Mouse (Mus musculus): ENCODE measurements around the gene Lemd1. TPM values are rescaled to one million over a fixed set of nuclear protein-coding genes. Genes with fewer than 3 reads are reported as not detected.
"Not testable (repeated sequence)": the region's sequence is repeated elsewhere in the genome, so short reads cannot be mapped to it uniquely, and the experiment has no call there.

Gene Lemd1
- polyA plus RNA-seq, 1 experiment from 2014 or later = not detected

GRCm38 (mm10) chr1:132268418-132269060 is 77.3 kb downstream of the Lemd1 start:
- Histone ChIP-seq H3K4me1 (ENCODE audit: control insufficient read depth, insufficient read depth, low read length) (no peaks in the 10 kb centered on the region; the same call in 1 of the 2 replicates), H3K27me3 (replicated peaks; ENCODE audit: control insufficient read depth, insufficient read depth, low read length) (no peaks in the 10 kb centered on the region), H3K4me3 (ENCODE audit: low read length) (no peak overlapping the region), H3K4me2 (ENCODE audit: low read depth, low read length) (no peak overlapping the region), H3K9ac (ENCODE audit: low read depth, low read length) (no peak overlapping the region), H3K27ac (ENCODE audit: low read length) (no peak overlapping the region), H3K36me3 (ENCODE audit: control insufficient read depth, insufficient read depth, low read length) (no peaks in the 10 kb centered on the region), H3K9me3 (ENCODE audit: control insufficient read depth, low read length) (no peaks in the 10 kb centered on the region)
- no peak for ATAC-seq
- WGBS = 70% methylated on average over 7 of the region's 7 CpGs

GRCm38 (mm10) chr1:132271237-132271636 is 80.0 kb downstream of the Lemd1 start:
- Histone ChIP-seq H3K4me2 (ENCODE audit: low read depth, low read length) (no peak overlapping the region), H3K27ac (ENCODE audit: low read length) (no peak overlapping the region), H3K9ac (ENCODE audit: low read depth, low read length) (no peak overlapping the region), H3K36me3 (ENCODE audit: control insufficient read depth, insufficient read depth, low read length) (no peaks in the 10 kb centered on the region), H3K4me1 (ENCODE audit: control insufficient read depth, insufficient read depth, low read length) (no peaks in the 10 kb centered on the region; the same call in 1 of the 2 replicates), H3K4me3 (ENCODE audit: low read length) (no peak overlapping the region), H3K9me3 (ENCODE audit: control insufficient read depth, low read length) (no peaks in the 10 kb centered on the region), H3K27me3 (replicated peaks; ENCODE audit: control insufficient read depth, insufficient read depth, low read length) (no peaks in the 10 kb centered on the region)
- 86% methylated on average over 3 of the region's 3 CpGs for WGBS
- no peak for ATAC-seq

GRCm38 (mm10) chr1:132276694-132277093 is 85.5 kb downstream of the Lemd1 start:
- no peaks in the 10 kb centered on the region for H3K27me3 ChIP-seq (replicated peaks; ENCODE audit: control insufficient read depth, insufficient read depth, low read length)
- no peak overlapping the region for H3K9ac ChIP-seq (ENCODE audit: low read depth, low read length)
- H3K36me3 ChIP-seq (ENCODE audit: control insufficient read depth, insufficient read depth, low read length) = no peaks in the 10 kb centered on the region
- WGBS = 59% methylated on average over 3 of the region's 3 CpGs
- H3K4me3 ChIP-seq (ENCODE audit: low read length) = no peak overlapping the region
- H3K9me3 ChIP-seq (ENCODE audit: control insufficient read depth, low read length) = no peaks in the 10 kb centered on the region
- no peak for ATAC-seq
- no peak overlapping the region for H3K4me2 ChIP-seq (ENCODE audit: low read depth, low read length)
- no peaks in the 10 kb centered on the region for H3K4me1 ChIP-seq (ENCODE audit: control insufficient read depth, insufficient read depth, low read length)
- H3K27ac ChIP-seq (ENCODE audit: low read length) = no peak overlapping the region

DNA sequence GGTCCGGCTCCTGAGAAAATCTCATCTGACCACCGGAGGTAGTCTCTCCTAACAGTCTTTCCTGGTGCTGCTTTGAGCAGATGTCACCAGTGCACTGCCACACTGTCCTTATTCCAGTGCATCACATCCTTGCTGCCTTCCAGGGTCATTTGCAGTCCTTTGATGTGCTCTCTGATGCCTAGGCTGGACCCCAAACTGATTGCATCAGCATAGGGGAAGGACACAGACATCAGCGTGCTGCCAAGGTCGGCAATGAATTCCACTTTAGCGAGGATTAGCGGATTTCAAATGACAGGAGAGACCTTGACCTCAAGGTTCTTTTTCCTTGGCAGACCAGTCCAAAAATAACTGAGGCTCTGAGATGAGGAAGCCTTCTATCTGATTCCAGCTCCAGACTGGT is 85.9 kb downstream of the Lemd1 start:
- no peak overlapping the region for H3K9ac ChIP-seq (ENCODE audit: low read depth, low read length)
- H3K4me3 ChIP-seq (ENCODE audit: low read length) = no peak overlapping the region
- H3K9me3 ChIP-seq (ENCODE audit: control insufficient read depth, low read length) = no peaks in the 10 kb centered on the region
- no peak overlapping the region for H3K4me2 ChIP-seq (ENCODE audit: low read depth, low read length)
- H3K36me3 ChIP-seq (ENCODE audit: control insufficient read depth, insufficient read depth, low read length) = no peaks in the 10 kb centered on the region
- WGBS = 61% methylated on average over 6 of the region's 6 CpGs
- no peak for ATAC-seq
- H3K27me3 ChIP-seq (replicated peaks; ENCODE audit: control insufficient read depth, insufficient read depth, low read length) = no peaks in the 10 kb centered on the region
- no peak overlapping the region for H3K27ac ChIP-seq (ENCODE audit: low read length)
- H3K4me1 ChIP-seq (ENCODE audit: control insufficient read depth, insufficient read depth, low read length) = no peaks in the 10 kb centered on the region

DNA sequence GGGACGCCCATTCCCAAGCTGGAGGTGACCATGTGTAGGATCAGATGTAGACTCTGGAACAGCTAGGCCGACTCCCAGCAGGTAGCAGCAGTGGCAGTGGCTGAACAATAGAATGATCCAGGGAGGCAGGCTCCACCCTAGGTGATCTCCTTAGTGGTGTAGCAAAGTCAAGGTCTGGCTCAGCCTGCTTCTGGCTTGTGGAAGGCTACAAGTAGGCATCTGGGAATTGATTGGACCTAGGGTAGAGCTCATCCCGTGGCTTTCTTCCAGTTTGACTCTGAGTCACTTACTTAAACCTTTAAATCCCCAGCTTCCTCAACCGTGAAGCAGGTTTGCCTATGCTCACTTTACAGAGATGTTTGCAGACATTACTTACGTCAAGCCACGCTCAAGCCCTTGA is 89.4 kb downstream of the Lemd1 start:
- not testable (repeated sequence) for H3K27ac ChIP-seq (ENCODE audit: low read length); H3K36me3 ChIP-seq (ENCODE audit: control insufficient read depth, insufficient read depth, low read length); H3K4me2 ChIP-seq (ENCODE audit: low read depth, low read length); H3K9me3 ChIP-seq (ENCODE audit: control insufficient read depth, low read length); H3K27me3 ChIP-seq (replicated peaks; ENCODE audit: control insufficient read depth, insufficient read depth, low read length); ATAC-seq; H3K4me3 ChIP-seq (ENCODE audit: low read length); H3K9ac ChIP-seq (ENCODE audit: low read depth, low read length); H3K4me1 ChIP-seq (ENCODE audit: control insufficient read depth, insufficient read depth, low read length)
- WGBS = 64% methylated on average over 6 of the region's 6 CpGs

DNA sequence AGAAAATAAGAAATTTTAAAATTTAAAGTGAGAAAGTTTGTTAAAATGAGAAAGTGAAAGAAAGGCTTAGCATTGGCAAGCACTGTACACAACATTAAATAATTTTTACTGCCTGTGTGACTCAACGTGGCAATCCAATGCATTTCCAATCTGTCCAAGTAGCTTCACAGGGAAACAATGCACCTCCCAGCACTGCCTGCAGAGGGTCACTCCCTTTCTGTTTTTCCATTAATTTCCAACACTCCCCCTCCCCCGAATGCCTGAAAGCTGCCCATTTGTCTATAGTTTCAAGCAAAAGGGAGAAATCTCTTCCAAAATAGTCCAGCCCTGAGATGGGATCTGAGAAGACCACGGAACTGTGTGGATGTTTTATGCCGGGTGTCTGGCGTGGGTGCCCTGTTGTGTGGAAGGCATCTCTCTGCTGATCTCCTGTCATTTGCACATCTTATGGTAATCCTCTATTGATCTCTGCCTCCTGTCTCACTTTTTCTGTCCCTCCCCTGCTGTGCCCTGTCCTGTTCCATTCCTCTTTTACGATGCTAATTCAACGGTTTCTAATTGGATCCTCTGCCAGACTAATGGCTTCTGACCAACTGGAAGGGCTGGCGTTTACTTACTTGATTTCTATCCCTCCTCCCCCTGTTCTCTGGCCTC is 90.4 kb downstream of the Lemd1 start:
- no peaks in the 10 kb centered on the region for H3K9me3 ChIP-seq (ENCODE audit: control insufficient read depth, low read length)
- 31% methylated on average over 8 of the region's 8 CpGs for WGBS
- no peak for ATAC-seq
- no peak overlapping the region for H3K4me3 ChIP-seq (ENCODE audit: low read length)
- H3K9ac ChIP-seq (ENCODE audit: low read depth, low read length) = no peak overlapping the region
- no peak overlapping the region for H3K27ac ChIP-seq (ENCODE audit: low read length)
- H3K4me2 ChIP-seq (ENCODE audit: low read depth, low read length) = no peak overlapping the region
- no peaks in the 10 kb centered on the region for H3K36me3 ChIP-seq (ENCODE audit: control insufficient read depth, insufficient read depth, low read length)
- H3K27me3 ChIP-seq (replicated peaks; ENCODE audit: control insufficient read depth, insufficient read depth, low read length) = no peaks in the 10 kb centered on the region
- no peaks in the 10 kb centered on the region for H3K4me1 ChIP-seq (ENCODE audit: control insufficient read depth, insufficient read depth, low read length)

GRCm38 (mm10) chr1:132282177-132282536 is 90.9 kb downstream of the Lemd1 start:
- ATAC-seq = no peak
- no peaks in the 10 kb centered on the region for H3K9me3 ChIP-seq (ENCODE audit: control insufficient read depth, low read length)
- 83% methylated on average over 2 of the region's 2 CpGs for WGBS
- no peaks in the 10 kb centered on the region for H3K36me3 ChIP-seq (ENCODE audit: control insufficient read depth, insufficient read depth, low read length)
- H3K4me2 ChIP-seq (ENCODE audit: low read depth, low read length) = no peak overlapping the region
- no peak overlapping the region for H3K27ac ChIP-seq (ENCODE audit: low read length)
- no peaks in the 10 kb centered on the region for H3K4me1 ChIP-seq (ENCODE audit: control insufficient read depth, insufficient read depth, low read length)
- no peak overlapping the region for H3K4me3 ChIP-seq (ENCODE audit: low read length)
- no peak overlapping the region for H3K9ac ChIP-seq (ENCODE audit: low read depth, low read length)
- H3K27me3 ChIP-seq (replicated peaks; ENCODE audit: control insufficient read depth, insufficient read depth, low read length) = no peaks in the 10 kb centered on the region

- no peak overlapping the region for H3K4me3 ChIP-seq (ENCODE audit: low read length)
- no peaks in the 10 kb centered on the region for H3K4me1 ChIP-seq (ENCODE audit: control insufficient read depth, insufficient read depth, low read length)
- H3K36me3 ChIP-seq (ENCODE audit: control insufficient read depth, insufficient read depth, low read length) = no peaks in the 10 kb centered on the region
- H3K27ac ChIP-seq (ENCODE audit: low read length) = no peak overlapping the region
- no peaks in the 10 kb centered on the region for H3K9me3 ChIP-seq (ENCODE audit: control insufficient read depth, low read length)
- H3K4me2 ChIP-seq (ENCODE audit: low read depth, low read length) = no peak overlapping the region
- H3K9ac ChIP-seq (ENCODE audit: low read depth, low read length) = no peak overlapping the region
- no peaks in the 10 kb centered on the region for H3K27me3 ChIP-seq (replicated peaks; ENCODE audit: control insufficient read depth, insufficient read depth, low read length)
- WGBS = 80% methylated on average over 13 of the region's 13 CpGs
- ATAC-seq = no peak
Measured at GRCm38 (mm10) chr1:132283018-132283417, 91.8 kb downstream of the Lemd1 start.

DNA sequence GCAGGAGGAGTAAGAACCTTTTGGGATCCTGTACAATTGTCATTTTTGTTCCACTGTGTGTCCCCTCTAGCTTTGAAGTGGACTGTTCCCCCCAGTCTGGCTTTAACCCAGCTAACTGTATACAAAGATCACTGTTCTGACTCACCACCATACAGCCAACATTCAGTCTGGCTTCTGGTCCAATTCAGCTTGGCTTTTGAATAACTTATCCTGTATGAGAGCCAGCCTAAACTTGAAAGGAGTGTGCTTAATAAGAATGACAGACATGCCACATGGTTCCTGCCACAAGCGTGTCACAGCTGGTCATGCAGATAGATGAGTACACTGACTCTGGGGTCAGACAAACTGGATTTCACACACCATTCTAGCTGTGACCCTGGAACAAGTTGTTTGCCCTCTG is 95.5 kb downstream of the Lemd1 start:
- Histone ChIP-seq H3K4me2 (ENCODE audit: low read depth, low read length) (no peak overlapping the region), H3K36me3 (ENCODE audit: control insufficient read depth, insufficient read depth, low read length) (no peaks in the 10 kb centered on the region), H3K4me1 (ENCODE audit: control insufficient read depth, insufficient read depth, low read length) (peaks cover 7% of the 10 kb centered on the region), H3K4me3 (ENCODE audit: low read length) (no peak overlapping the region), H3K9ac (ENCODE audit: low read depth, low read length) (no peak overlapping the region), H3K9me3 (ENCODE audit: control insufficient read depth, low read length) (no peaks in the 10 kb centered on the region), H3K27me3 (replicated peaks; ENCODE audit: control insufficient read depth, insufficient read depth, low read length) (no peaks in the 10 kb centered on the region), H3K27ac (ENCODE audit: low read length) (no peak overlapping the region)
- no peak for ATAC-seq
- 89% methylated on average over 1 of the region's 1 CpGs for WGBS

DNA sequence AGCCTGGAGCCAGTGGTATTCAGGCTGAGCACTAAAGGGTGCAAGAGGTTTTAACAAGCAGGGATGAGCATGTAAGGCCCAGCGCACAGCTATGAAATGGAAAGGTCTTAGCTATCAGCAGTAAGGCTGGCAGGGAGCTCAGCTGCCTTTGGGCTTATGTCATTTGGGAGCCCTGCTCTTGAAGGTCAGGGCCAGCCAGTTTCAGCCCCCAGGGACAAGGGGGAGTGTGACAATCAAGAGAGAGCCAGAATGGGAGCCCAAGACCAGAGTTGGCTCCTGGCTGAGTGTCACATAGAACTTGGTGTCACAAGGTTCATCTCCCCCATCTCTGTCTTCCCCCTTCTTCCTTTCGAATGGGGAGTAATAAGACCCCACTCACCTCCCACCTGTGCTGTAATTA is 96.2 kb downstream of the Lemd1 start:
- Histone ChIP-seq H3K9me3 (ENCODE audit: control insufficient read depth, low read length) (no peaks in the 10 kb centered on the region), H3K4me2 (ENCODE audit: low read depth, low read length) (no peak overlapping the region), H3K27me3 (replicated peaks; ENCODE audit: control insufficient read depth, insufficient read depth, low read length) (no peaks in the 10 kb centered on the region), H3K4me1 (ENCODE audit: control insufficient read depth, insufficient read depth, low read length) (peaks cover 12% of the 10 kb centered on the region), H3K36me3 (ENCODE audit: control insufficient read depth, insufficient read depth, low read length) (no peaks in the 10 kb centered on the region), H3K27ac (ENCODE audit: low read length) (no peak overlapping the region), H3K9ac (ENCODE audit: low read depth, low read length) (no peak overlapping the region), H3K4me3 (ENCODE audit: low read length) (no peak overlapping the region)
- ATAC-seq = no peak
- WGBS = 77% methylated on average over 2 of the region's 2 CpGs

Data from intestine, embryonic 16.5 days (tissue).